Mouse (Mus musculus): ENCODE results near the gene Zfand6.

DNA sequence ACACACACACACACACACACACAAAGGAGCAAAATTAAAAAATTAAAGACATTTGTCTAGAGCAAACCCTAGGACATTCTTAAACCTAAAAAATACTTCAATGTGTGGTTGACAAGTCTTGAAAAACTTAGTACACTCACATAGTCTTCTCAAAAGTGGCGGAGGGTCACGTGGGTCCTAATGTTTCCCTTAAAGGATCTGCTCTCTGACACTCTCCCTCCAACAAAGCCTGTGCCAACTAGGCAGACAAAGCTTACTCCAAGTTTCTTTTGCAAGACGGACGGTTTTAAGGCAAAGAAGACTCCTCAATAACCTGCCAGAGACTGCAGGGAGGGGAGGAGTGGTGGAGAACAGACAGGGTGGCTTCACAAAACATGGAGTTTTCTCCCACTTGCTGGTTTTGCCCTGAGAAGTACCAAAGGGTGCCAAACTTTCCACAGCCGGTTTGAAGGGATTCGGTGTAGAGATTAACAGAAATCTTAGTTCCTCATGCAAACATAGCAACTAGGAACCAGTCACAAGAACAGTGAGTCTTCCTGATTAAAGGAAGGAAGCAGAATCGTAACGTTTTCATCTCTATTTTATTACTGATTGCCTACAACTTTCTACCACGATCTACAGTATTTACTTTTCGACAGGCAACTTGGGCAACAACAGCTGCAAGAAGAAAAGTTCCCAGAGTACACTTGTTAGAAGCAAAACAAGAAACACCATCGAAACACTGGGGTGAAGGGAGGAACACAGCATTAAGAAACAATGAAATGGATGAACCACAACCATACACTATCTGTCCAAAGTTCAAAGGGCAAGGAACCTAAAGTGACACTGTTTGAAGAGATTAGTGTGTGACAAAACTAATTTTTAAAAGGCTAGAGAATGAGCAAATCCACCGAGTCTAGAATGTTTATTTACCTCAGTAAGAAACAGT, 1.8 kb downstream of the Zfand6 start:
- no peak for TF ChIP-seq CTCF (conservative IDR thresholded peaks at IDR 0.05; ENCODE audit: low read length)
- TF ChIP-seq POU5F1 (IDR thresholded peaks at IDR 0.05; ENCODE audit: borderline replicate concordance, low read length), result no peak
- TF ChIP-seq NANOG (IDR thresholded peaks at IDR 0.05; ENCODE audit: borderline replicate concordance, low read length), result no peak
